In genomic region chr5:89146276-89146675, GRCm38 (mm10) we compare ENCODE assay signal across 25 mouse cellular contexts.
DNase-seq lines count a peak whose midpoint lies in the region; ATAC-seq lines count a peak whose summit lies in the region.
"Had no signal": no experiment of that assay in that cellular context is flagged by ENCODE, and none has a peak within 500 bp of the region (broad histone marks: within the 10 kb centered on the region; RNA-seq: fewer than 3 reads in every experiment).

No protein-coding gene starts in this region.

- 96% methylated on average over 2 of the region's 2 CpGs for WGBS in neural tube, embryonic 13.5 days
- 94% methylated on average over 2 of the region's 2 CpGs for WGBS in neural tube, embryonic 15.5 days
- 82% methylated on average over 2 of the region's 2 CpGs for WGBS in forebrain, embryonic 13.5 days

- H3K36me3 ChIP-seq in neural tube, embryonic 13.5 days, result no peaks in the 10 kb centered on the region
- no peaks in the 10 kb centered on the region for H3K36me3 ChIP-seq in neural tube, embryonic 15.5 days
- no peaks in the 10 kb centered on the region for H3K36me3 ChIP-seq in forebrain, embryonic 13.5 days (ENCODE audit: poor library complexity, severe bottlenecking)
- H3K36me3 ChIP-seq: embryonic facial prominence, embryonic 10.5 days; embryonic facial prominence, embryonic 13.5 days; forebrain, embryonic 12.5 days; hindbrain, embryonic 12.5 days; hindbrain, embryonic 15.5 days had no signal

- no peak overlapping the region for H3K4me3 ChIP-seq in neural tube, embryonic 13.5 days
- H3K4me3 ChIP-seq in neural tube, embryonic 15.5 days (replicated peaks), result no peak overlapping the region
- no peak overlapping the region for H3K4me3 ChIP-seq in forebrain, embryonic 13.5 days
- H3K4me3 ChIP-seq: embryonic facial prominence, embryonic 10.5 days; embryonic facial prominence, embryonic 13.5 days; erythroblast, embryonic 14.5 days; forebrain, embryonic 12.5 days; heart, adult 2 months; hindbrain, embryonic 12.5 days; hindbrain, embryonic 15.5 days had no signal

- H3K9me3 ChIP-seq in neural tube, embryonic 13.5 days, result no peaks in the 10 kb centered on the region
- no peaks in the 10 kb centered on the region for H3K9me3 ChIP-seq in neural tube, embryonic 15.5 days (replicated peaks)
- no peaks in the 10 kb centered on the region for H3K9me3 ChIP-seq in forebrain, embryonic 13.5 days (replicated peaks)
- H3K9me3 ChIP-seq: embryonic facial prominence, embryonic 10.5 days; embryonic facial prominence, embryonic 13.5 days; forebrain, embryonic 12.5 days; hindbrain, embryonic 12.5 days; hindbrain, embryonic 15.5 days had no signal

- DNase-seq in gastrocnemius, postnatal 14 days, result peak; percentile 13
- no peak for DNase-seq in gastrocnemius, postnatal 36 days
- no peak for DNase-seq in neural tube, embryonic 10.5 days (ENCODE audit: extremely low spot score, low spot score)
- DNase-seq: adrenal gland, adult 8-10 months; adrenal gland, postnatal 25 days; cerebellum, adult 11-12 months; cerebellum, adult 8-10 months; cerebellum, postnatal 10 days; cerebellum, postnatal 36 days; embryo, embryonic 11 days; heart, adult 2 months; kidney, adult 18-20 months had no signal

- no peaks in the 10 kb centered on the region for H3K27me3 ChIP-seq in neural tube, embryonic 13.5 days
- no peaks in the 10 kb centered on the region for H3K27me3 ChIP-seq in neural tube, embryonic 15.5 days (replicated peaks)
- H3K27me3 ChIP-seq in forebrain, embryonic 13.5 days, result no peaks in the 10 kb centered on the region
- H3K27me3 ChIP-seq: embryonic facial prominence, embryonic 13.5 days; forebrain, embryonic 12.5 days; hindbrain, embryonic 12.5 days; hindbrain, embryonic 15.5 days had no signal

- intact Hi-C loops in gastrocnemius, postnatal 14 days (cut with DNase I; ENCODE audit: low total_unique reads), result no loop called here
- intact Hi-C loops in gastrocnemius, postnatal 36 days (cut with DNase I), result loop anchor here (5.0 kb wide), 1 partner anchor 214 kb away; no protein-coding TSS in a partner anchor

- H3K4me2 ChIP-seq in neural tube, embryonic 13.5 days, result no peak overlapping the region
- H3K4me2 ChIP-seq in neural tube, embryonic 15.5 days, result no peak overlapping the region
- H3K4me2 ChIP-seq in forebrain, embryonic 13.5 days, result no peak overlapping the region
- H3K4me2 ChIP-seq: embryonic facial prominence, embryonic 13.5 days; forebrain, embryonic 12.5 days; heart, embryonic 11.5 days; hindbrain, embryonic 12.5 days; hindbrain, embryonic 15.5 days had no signal

- 0 out of 2 replicates have a peak overlapping the region, but pooled peaks have one; percentile 5 for H3K27ac ChIP-seq in neural tube, embryonic 13.5 days (replicated peaks)
- peak overlapping the region; percentile 5; the same call in 1 of the 2 replicates for H3K27ac ChIP-seq in neural tube, embryonic 15.5 days (replicated peaks)
- H3K27ac ChIP-seq in forebrain, embryonic 13.5 days, result no peak overlapping the region
- H3K27ac ChIP-seq: embryonic facial prominence, embryonic 10.5 days; embryonic facial prominence, embryonic 13.5 days; forebrain, embryonic 12.5 days; heart, adult 2 months; hindbrain, embryonic 12.5 days; hindbrain, embryonic 15.5 days had no signal

- peaks cover 7% of the 10 kb centered on the region; the same call in 1 of the 2 replicates for H3K4me1 ChIP-seq in neural tube, embryonic 13.5 days (replicated peaks)
- H3K4me1 ChIP-seq in neural tube, embryonic 15.5 days, result 0 out of 2 replicates have a peak, but pooled peaks cover 5% of the 10 kb centered on the region
- no peaks in the 10 kb centered on the region for H3K4me1 ChIP-seq in forebrain, embryonic 13.5 days
- H3K4me1 ChIP-seq: hindbrain, embryonic 12.5 days; hindbrain, embryonic 15.5 days had no signal

- no peak for ATAC-seq in neural tube, embryonic 13.5 days (ENCODE audit: low read depth)
- no peak for ATAC-seq in neural tube, embryonic 15.5 days (ENCODE audit: low FRiP score)
- ATAC-seq in forebrain, embryonic 13.5 days, result no peak
- ATAC-seq: activated CD4-positive, CD25-positive, alpha-beta regulatory T cell, adult 4 months; CD4-positive, CD25-positive, alpha-beta regulatory T cell, adult 4 months; forebrain, embryonic 16.5 days had no signal

- H3K9ac ChIP-seq in neural tube, embryonic 13.5 days, result no peak overlapping the region
- no peak overlapping the region for H3K9ac ChIP-seq in neural tube, embryonic 15.5 days (replicated peaks)
- no peak overlapping the region for H3K9ac ChIP-seq in forebrain, embryonic 13.5 days
- H3K9ac ChIP-seq: embryonic facial prominence, embryonic 13.5 days; forebrain, embryonic 12.5 days; hindbrain, embryonic 12.5 days; hindbrain, embryonic 15.5 days had no signal
